Mouse (Mus musculus) stomach, embryonic 14.5 days (tissue): ENCODE results near the gene Auh. TPM values are rescaled to one million over a fixed set of nuclear protein-coding genes. Genes with fewer than 3 reads are reported as not detected.

Experiments
- ATAC-seq: fragments of 200-750 bp; cut with Nextera tagmentation; 2 replicates; pipeline ENCODE4 v1.8.0; 2017; ENCODE audit warnings: low read depth, moderate TSS enrichment; ENCODE audit not compliant: insufficient number of reproducible peaks, insufficient read depth, low FRiP score
- H3K27ac ChIP-seq: fragments of 300-500 bp; sonication (generic); 2 replicates; pipeline ENCODE4 v1.5.1; 2014; ENCODE audit warnings: mild to moderate bottlenecking, low read length, moderate library complexity, mixed read lengths
- H3K27me3 ChIP-seq: fragments of 300-500 bp; sonication (generic); 2 replicates; pipeline ENCODE4 v1.6.1; 2014; ENCODE audit warnings: low read length, control low read depth, mixed read lengths; ENCODE audit not compliant: control insufficient read depth, insufficient read depth
- H3K36me3 ChIP-seq: fragments of 300-500 bp; sonication (generic); 2 replicates; pipeline ENCODE4 v1.6.1; 2014; ENCODE audit warnings: mild to moderate bottlenecking, control low read depth, low read length, moderate library complexity, mixed read lengths; ENCODE audit not compliant: control insufficient read depth, insufficient read depth
- H3K4me1 ChIP-seq: fragments of 300-500 bp; sonication (generic); 2 replicates; pipeline ENCODE4 v1.6.1; 2014; ENCODE audit warnings: low read length, control low read depth, mixed read lengths; ENCODE audit not compliant: control insufficient read depth, insufficient read depth
- H3K4me2 ChIP-seq: fragments of 300-500 bp; sonication (generic); replicated peaks from 2 replicates; pipeline ENCODE4 v1.6.1; 2014; ENCODE audit warnings: low read depth, low read length, control low read depth
- H3K4me3 ChIP-seq: fragments of 300-500 bp; sonication (generic); 2 replicates; pipeline ENCODE4 v1.5.1; 2014; ENCODE audit warnings: low read depth, low read length, control low read depth
- H3K9ac ChIP-seq: fragments of 300-500 bp; sonication (generic); replicated peaks from 2 replicates; pipeline ENCODE4 v1.6.1; 2014; ENCODE audit warnings: low read depth, mild to moderate bottlenecking, control low read depth, low read length, moderate library complexity, mixed read lengths
- H3K9me3 ChIP-seq: fragments of 300-500 bp; sonication (generic); 2 replicates; pipeline ENCODE4 v1.6.1; 2016; ENCODE audit warnings: low read depth, low read length, control low read depth; ENCODE audit not compliant: control insufficient read depth
- WGBS: fragments of 180-500 bp; shearing (Covaris S2); extraction: QIAGEN DNeasy Blood & Tissue Kit; methylation state at CpG from one replicate; pipeline ENCODE4 v1.1.7; 2014; 5-methylcytosine and 5-hydroxymethylcytosine counted together
- polyA plus RNA-seq: library from polyadenylated mRNA; unstranded; fragments of >200 nt; fragmentation: Nextera tagmentation; extraction: Ambion mirVana; gene quantifications from 2 replicates; pipeline ENCODE4 v1.2.1, GENCODE M21; 2014

Auh gene
- polyA plus RNA-seq, 1 experiment from 2014 or later, result 30.5 TPM

DNA sequence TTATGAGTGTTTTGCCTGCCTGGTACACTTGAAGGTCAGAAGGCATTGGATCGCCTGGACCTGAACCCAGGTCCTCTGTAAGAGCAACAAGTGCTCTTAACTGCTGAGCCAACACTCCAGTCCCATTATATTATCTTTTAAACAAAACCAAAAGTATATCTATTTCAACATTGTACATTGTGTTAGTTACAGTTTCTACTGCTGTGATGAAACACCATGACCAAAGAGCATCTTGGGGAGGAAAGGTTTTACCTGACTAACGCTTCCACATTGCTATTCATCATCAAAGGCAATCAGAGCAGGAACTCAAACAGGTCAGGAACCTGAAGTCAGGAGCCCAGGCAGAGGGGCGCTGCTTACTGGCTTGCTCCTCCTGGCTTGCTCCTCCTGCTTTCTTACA is 43.1 kb upstream of the Auh start:
- Histone ChIP-seq H3K4me3 (no peak overlapping the region), H3K9ac (no peak overlapping the region), H3K36me3 (peaks cover 7% of the 10 kb centered on the region; the same call in 1 of the 2 replicates), H3K27ac (no peak overlapping the region), H3K4me1 (peaks cover 6% of the 10 kb centered on the region; the same call in 1 of the 2 replicates), H3K4me2 (no peak overlapping the region), H3K9me3 (no peaks in the 10 kb centered on the region), H3K27me3 (no peaks in the 10 kb centered on the region)
- WGBS, result 91% methylated on average over 3 of the region's 3 CpGs
- ATAC-seq, result no peak

DNA sequence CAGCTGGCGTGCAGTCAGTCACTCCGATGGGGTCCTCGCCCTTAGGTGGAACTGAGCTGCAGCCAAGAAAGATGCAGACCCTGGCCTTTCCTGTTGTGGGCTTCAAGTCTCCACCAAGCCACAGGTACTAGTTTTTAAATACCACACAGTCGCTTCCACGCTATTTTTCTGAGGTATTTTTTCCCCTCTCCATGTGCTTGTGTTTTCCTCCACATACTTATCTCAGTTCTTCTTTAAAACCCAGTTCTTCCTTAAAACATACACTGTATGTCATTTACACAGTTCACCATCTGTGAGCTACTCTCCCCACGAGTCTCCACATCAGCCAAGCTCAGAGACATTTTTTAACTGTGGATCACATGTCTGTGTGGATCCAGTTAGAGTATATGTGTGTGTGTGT is 41.4 kb upstream of the Auh start:
- 81% methylated on average over 6 of the region's 6 CpGs for WGBS
- no peak overlapping the region for H3K9ac ChIP-seq
- ATAC-seq, result no peak
- no peak overlapping the region for H3K4me2 ChIP-seq
- H3K36me3 ChIP-seq, result peaks cover 21% of the 10 kb centered on the region
- peaks cover 6% of the 10 kb centered on the region; the same call in 1 of the 2 replicates for H3K4me1 ChIP-seq
- H3K27ac ChIP-seq, result no peak overlapping the region
- no peaks in the 10 kb centered on the region for H3K9me3 ChIP-seq
- H3K4me3 ChIP-seq, result no peak overlapping the region
- H3K27me3 ChIP-seq, result no peaks in the 10 kb centered on the region

DNA sequence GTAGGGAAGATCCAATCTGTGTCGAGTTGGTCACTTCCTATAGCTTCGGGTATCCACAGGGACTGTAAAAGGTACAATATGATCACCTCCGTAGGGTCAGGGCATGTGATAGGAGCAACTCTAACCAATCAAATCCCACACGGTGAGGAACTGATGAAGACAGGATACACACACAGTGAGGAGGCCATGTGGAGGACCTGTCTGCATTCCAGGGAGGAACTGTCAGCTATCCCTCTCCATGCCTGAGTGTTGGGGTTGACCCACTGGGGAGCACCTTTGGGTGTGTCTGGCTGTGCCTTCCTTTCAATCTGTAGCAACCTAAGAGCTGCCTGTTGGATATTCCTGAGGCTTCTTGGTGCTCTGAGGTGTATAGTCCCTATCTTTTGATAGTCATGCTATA is 33.4 kb upstream of the Auh start:
- H3K36me3 ChIP-seq, result peaks cover 22% of the 10 kb centered on the region
- H3K27ac ChIP-seq, result no peak overlapping the region
- H3K9ac ChIP-seq, result no peak overlapping the region
- H3K4me1 ChIP-seq, result no peaks in the 10 kb centered on the region
- no peak overlapping the region for H3K4me3 ChIP-seq
- no peak overlapping the region for H3K4me2 ChIP-seq
- 85% methylated on average over 4 of the region's 4 CpGs for WGBS
- H3K9me3 ChIP-seq, result no peaks in the 10 kb centered on the region
- no peaks in the 10 kb centered on the region for H3K27me3 ChIP-seq
- no peak for ATAC-seq

DNA sequence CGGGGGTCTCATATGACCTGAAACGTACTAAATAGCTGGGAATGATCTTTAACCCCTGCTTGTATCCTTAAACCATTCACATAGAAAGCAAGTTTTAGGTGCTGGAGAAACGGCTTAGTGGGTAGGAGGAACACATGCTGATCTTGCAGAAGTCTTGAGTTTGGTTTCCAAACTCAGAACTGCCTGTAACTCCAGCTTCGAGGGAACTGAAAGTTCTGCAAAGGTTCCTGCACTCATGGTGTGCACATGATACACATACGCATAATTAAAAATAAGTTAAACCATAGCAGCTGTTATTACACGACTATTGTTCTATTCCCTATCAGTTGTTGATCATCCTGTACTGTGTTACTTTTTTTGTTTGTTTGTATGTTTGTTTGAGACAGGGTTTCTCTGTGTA is 32.9 kb upstream of the Auh start:
- H3K36me3 ChIP-seq, result peaks cover 17% of the 10 kb centered on the region
- no peak overlapping the region for H3K4me2 ChIP-seq
- no peak for ATAC-seq
- no peak overlapping the region for H3K27ac ChIP-seq
- no peak overlapping the region for H3K9ac ChIP-seq
- WGBS, result 83% methylated on average over 6 of the region's 6 CpGs
- H3K9me3 ChIP-seq, result no peaks in the 10 kb centered on the region
- H3K4me3 ChIP-seq, result no peak overlapping the region
- no peaks in the 10 kb centered on the region for H3K27me3 ChIP-seq
- H3K4me1 ChIP-seq, result no peaks in the 10 kb centered on the region

DNA sequence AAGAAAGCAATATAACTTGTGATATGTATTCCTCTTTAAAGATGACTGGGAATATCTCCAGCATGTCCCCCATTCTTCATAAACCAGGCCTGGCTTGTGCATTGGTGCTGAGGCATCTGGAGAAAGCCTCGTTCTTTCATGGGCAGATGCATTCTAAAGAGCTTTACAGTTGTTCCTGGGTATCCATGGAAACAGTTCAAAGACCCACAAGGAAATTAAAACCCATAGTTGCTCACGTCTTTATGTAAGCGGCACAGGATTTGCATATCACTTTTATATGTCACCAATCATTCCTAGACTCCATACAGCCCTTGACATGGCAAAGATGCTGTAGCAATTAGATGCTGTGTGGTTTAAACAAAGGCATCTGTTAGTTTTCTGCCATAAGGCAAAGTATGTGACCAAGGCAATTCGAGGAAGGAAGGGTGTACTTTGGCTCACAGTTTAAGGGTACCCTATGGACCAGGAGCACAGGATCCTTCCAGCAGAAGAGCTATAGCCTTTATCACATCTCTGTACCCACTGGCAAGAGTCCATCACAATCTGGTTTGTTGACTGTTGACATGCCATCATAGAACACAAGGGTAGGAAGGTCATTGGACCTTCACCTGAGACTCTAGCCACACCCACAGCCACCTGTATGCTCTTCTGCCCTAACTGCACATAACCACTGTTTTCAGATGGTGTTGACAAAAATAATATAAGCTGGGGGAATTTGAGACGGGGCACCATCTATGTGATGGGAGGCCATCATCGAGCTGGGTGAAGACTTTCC is 24.5 kb upstream of the Auh start:
- no peaks in the 10 kb centered on the region for H3K9me3 ChIP-seq
- no peak overlapping the region for H3K27ac ChIP-seq
- WGBS, result 88% methylated on average over 6 of the region's 6 CpGs
- H3K9ac ChIP-seq, result no peak overlapping the region
- no peak overlapping the region for H3K4me3 ChIP-seq
- no peak for ATAC-seq
- no peak overlapping the region for H3K4me2 ChIP-seq
- H3K36me3 ChIP-seq, result no peaks in the 10 kb centered on the region
- H3K27me3 ChIP-seq, result no peaks in the 10 kb centered on the region
- H3K4me1 ChIP-seq, result no peaks in the 10 kb centered on the region

DNA sequence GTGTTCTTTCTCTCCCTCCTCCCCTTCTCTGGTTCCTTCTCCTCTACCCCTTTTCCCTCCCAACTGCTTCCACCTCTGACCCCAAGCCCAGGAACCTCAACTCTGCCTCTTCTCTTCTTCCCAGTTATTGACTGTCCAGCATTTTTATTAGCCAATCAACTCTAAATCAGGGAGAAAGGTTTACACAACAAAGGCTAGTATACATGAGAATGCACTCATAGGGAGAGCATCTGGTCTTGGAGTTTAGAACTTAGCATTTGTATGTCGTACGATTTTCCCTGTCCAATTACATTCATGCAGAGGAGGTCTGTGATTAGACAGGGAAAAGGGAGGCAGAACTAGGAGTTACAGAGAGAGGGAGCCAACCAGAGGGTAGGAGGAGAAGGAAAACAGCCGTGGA is 19.7 kb upstream of the Auh start:
- H3K9ac ChIP-seq, result no peak overlapping the region
- WGBS, result 92% methylated on average over 3 of the region's 3 CpGs
- no peaks in the 10 kb centered on the region for H3K9me3 ChIP-seq
- H3K27me3 ChIP-seq, result no peaks in the 10 kb centered on the region
- no peak for ATAC-seq
- H3K4me2 ChIP-seq, result no peak overlapping the region
- no peak overlapping the region for H3K4me3 ChIP-seq
- H3K36me3 ChIP-seq, result no peaks in the 10 kb centered on the region
- H3K27ac ChIP-seq, result no peak overlapping the region
- peaks cover 6% of the 10 kb centered on the region; the same call in 1 of the 2 replicates for H3K4me1 ChIP-seq

DNA sequence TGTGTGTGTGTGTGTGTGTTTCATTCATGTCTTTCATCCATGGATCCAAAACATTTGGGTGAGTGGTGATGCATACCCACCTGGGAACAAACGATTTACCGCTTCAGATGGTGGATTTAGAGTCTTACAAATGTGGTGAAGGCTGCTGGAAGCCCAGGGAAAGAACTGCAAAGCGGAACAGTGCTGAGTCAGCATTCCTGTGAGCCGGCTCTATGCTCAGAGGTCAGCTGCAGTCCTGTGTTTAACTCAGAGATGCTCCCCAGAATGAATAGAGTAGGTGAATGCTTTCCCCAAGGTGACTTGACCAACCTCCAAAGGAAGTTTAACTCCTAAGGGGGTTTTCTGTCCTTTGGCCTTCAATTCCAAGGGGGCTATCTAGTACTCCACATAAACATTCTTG is 18.1 kb upstream of the Auh start:
- Histone ChIP-seq H3K27ac (no peak overlapping the region), H3K9me3 (no peaks in the 10 kb centered on the region), H3K4me3 (no peak overlapping the region), H3K9ac (no peak overlapping the region), H3K27me3 (no peaks in the 10 kb centered on the region), H3K36me3 (no peaks in the 10 kb centered on the region), H3K4me1 (peaks cover 6% of the 10 kb centered on the region; the same call in 1 of the 2 replicates), H3K4me2 (no peak overlapping the region)
- 68% methylated on average over 4 of the region's 4 CpGs for WGBS
- no peak for ATAC-seq

DNA sequence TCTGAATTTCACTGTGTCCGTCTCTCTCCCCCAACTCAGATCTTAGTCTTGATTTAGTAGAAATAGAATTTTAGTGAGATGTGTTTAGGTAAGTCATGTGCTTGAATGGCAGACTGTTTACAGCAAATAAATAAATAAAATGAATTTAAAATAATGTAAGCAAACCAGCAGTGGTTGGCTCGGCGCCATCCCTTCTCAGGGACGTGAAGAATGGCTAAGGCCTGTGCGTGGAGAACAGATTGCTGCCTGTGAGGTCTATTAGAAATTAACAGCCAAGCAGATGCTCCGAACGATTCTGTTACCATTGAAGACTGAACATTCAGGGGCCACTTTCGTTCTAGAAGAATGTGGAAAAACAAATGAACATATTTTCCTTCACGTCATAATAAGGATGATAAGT is 16.3 kb upstream of the Auh start:
- Histone ChIP-seq H3K4me2 (no peak overlapping the region), H3K36me3 (no peaks in the 10 kb centered on the region), H3K4me3 (no peak overlapping the region), H3K27me3 (no peaks in the 10 kb centered on the region), H3K4me1 (peaks cover 6% of the 10 kb centered on the region; the same call in 1 of the 2 replicates), H3K9ac (no peak overlapping the region), H3K27ac (no peak overlapping the region), H3K9me3 (no peaks in the 10 kb centered on the region)
- no peak for ATAC-seq
- 52% methylated on average over 9 of the region's 9 CpGs for WGBS

DNA sequence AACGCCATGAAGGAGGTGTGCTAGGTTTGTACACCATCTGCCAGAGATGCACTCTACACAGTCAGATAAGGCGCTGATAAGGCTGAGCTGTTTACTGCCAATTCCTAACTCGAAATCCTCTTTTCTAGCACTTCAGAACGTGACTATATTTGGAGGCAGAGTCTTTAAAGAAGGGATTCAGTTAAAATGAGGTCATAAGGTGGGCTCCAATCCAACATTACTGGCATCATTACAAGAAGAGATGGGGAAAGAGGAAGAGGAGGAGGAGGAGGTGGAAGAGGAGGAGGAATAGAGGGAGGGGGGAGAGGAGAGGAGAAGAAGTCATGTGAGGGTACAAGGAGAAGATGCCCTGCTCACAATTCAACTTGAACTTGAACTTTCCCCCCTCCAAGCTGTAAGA is 14.6 kb upstream of the Auh start:
- Histone ChIP-seq H3K27ac (no peak overlapping the region), H3K9ac (no peak overlapping the region), H3K4me2 (no peak overlapping the region), H3K4me1 (peaks cover 6% of the 10 kb centered on the region; the same call in 1 of the 2 replicates), H3K4me3 (no peak overlapping the region), H3K9me3 (no peaks in the 10 kb centered on the region), H3K36me3 (no peaks in the 10 kb centered on the region), H3K27me3 (no peaks in the 10 kb centered on the region)
- no peak for ATAC-seq
- WGBS, result 45% methylated on average over 4 of the region's 4 CpGs
